Mouse (Mus musculus): ENCODE measurements around the gene Ubqln5.

DNA sequence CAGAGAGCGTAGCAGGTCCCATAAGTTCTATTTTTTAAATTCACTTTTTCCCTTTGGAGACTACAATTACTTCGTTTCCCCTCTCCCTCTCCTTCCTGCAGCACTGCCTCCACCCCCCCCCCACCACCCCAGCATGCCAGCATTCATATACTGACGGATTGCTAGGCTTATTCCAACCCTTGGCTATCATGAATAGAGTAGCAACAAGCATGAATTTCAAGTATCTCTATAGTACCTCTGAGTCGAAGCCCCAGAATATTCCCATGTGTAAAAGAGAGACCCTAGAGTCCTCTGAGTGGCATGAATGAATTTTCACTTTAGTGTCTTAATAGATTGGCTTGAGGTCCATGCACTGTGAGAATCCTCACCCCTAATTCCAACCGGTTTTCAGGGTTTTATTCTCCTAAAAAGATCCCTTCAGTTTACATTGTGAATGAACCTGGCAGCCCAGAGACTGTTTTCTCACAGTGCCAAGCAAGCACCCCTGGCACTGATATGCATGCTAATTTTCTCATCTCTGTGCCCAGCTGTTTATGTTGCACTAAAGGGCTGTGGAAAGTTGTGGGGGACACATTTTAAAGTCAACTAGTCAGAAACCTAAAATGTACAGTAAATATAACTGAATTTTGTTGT, 48.9 kb upstream of the Ubqln5 start:
- TF ChIP-seq GATA1 (IDR thresholded peaks at IDR 0.05; ENCODE audit: borderline replicate concordance, low read length) (no peak), FLI1 (IDR thresholded peaks at IDR 0.05; ENCODE audit: low read length) (no peak)
